ENCODE assay signal across 19 mouse cellular contexts in the genomic region with DNA sequence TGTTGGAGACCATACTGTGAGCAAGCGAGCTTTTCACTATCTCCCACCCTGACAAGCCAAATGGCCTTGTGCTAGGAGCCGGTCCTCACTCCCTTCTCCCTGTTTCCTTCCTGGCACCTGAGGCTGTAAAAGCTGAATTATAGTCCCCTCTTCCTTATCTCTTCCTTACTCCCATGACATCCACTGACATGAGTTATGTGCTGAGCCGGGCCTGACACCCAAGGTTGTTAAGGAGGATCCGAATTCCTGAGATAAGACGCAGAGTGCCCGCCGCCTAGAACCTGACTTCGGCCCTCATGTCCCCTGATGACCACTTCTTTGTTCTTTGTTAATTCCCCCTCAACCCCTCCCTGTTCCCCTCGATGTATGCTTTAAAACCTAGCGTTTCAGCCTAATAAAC.
A peak's percentile ranks its signal among the peaks of the same experiment; 100 is the strongest.
DNase-seq lines count a peak whose midpoint lies in the region; ATAC-seq lines count a peak whose summit lies in the region.
"Had no signal": no experiment of that assay in that cellular context is flagged by ENCODE, and none has a peak within 500 bp of the region (broad histone marks: within the 10 kb centered on the region; RNA-seq: fewer than 3 reads in every experiment).

No protein-coding gene starts in this region.

- H3K4me3 ChIP-seq in hindbrain, embryonic 14.5 days (replicated peaks; ENCODE audit: low read length) = no peak overlapping the region
- H3K4me3 ChIP-seq: embryonic facial prominence, embryonic 13.5 days; embryonic facial prominence, embryonic 15.5 days; erythroblast, embryonic 14.5 days; forebrain, embryonic 13.5 days; forebrain, embryonic 15.5 days had no signal

- intact Hi-C loops in gastrocnemius, postnatal 36 days (cut with DNase I) = no loop called here

- peak; percentile 71 for DNase-seq in adrenal gland, adult 2 months
- DNase-seq in adrenal gland, postnatal 4 days (ENCODE audit: low spot score in 2 of 2) = no peak
- DNase-seq in adrenal gland, postnatal 10 days = peak; percentile 26
- peak; percentile 25 for DNase-seq in adrenal gland, postnatal 25 days
- no peak for DNase-seq in gastrocnemius, postnatal 36 days
- no peak for DNase-seq in hindbrain, embryonic 14.5 days (ENCODE audit: low spot score)
- DNase-seq: cerebellum, adult 11-12 months; cerebellum, adult 2 months; cerebellum, adult 9-11 months; cerebellum, postnatal 14 days; cerebellum, postnatal 36 days; embryo, embryonic 11 days; forebrain, postnatal 0 days had no signal

- no peaks in the 10 kb centered on the region for H3K9me3 ChIP-seq in hindbrain, embryonic 14.5 days (ENCODE audit: control insufficient read depth, low read length)
- H3K9me3 ChIP-seq: embryonic facial prominence, embryonic 13.5 days; embryonic facial prominence, embryonic 15.5 days; forebrain, embryonic 13.5 days; forebrain, embryonic 15.5 days had no signal

- no peak overlapping the region for H3K9ac ChIP-seq in hindbrain, embryonic 14.5 days
- H3K9ac ChIP-seq: embryonic facial prominence, embryonic 13.5 days; embryonic facial prominence, embryonic 15.5 days; forebrain, embryonic 13.5 days; forebrain, embryonic 15.5 days; forebrain, postnatal 0 days had no signal

- H3K4me1 ChIP-seq in hindbrain, embryonic 14.5 days (replicated peaks; ENCODE audit: control insufficient read depth, insufficient read depth, low read length) = no peaks in the 10 kb centered on the region
- H3K4me1 ChIP-seq: embryonic facial prominence, embryonic 13.5 days; embryonic facial prominence, embryonic 15.5 days; forebrain, embryonic 13.5 days; forebrain, embryonic 15.5 days had no signal

- H3K27me3 ChIP-seq in hindbrain, embryonic 14.5 days (ENCODE audit: control insufficient read depth, insufficient read depth, low read length) = no peaks in the 10 kb centered on the region
- H3K27me3 ChIP-seq: embryonic facial prominence, embryonic 13.5 days; embryonic facial prominence, embryonic 15.5 days; forebrain, embryonic 13.5 days; forebrain, embryonic 15.5 days had no signal

- H3K4me2 ChIP-seq in hindbrain, embryonic 14.5 days (replicated peaks) = no peak overlapping the region
- H3K4me2 ChIP-seq: embryonic facial prominence, embryonic 13.5 days; embryonic facial prominence, embryonic 15.5 days; forebrain, embryonic 13.5 days; forebrain, embryonic 15.5 days had no signal

- ATAC-seq in erythroid progenitor cell, adult 5-6 weeks (replicated peaks; ENCODE audit: low FRiP score, poor library complexity, severe bottlenecking) = no peak
- ATAC-seq in hindbrain, embryonic 14.5 days (ENCODE audit: low FRiP score) = no peak
- ATAC-seq: forebrain, embryonic 13.5 days; forebrain, embryonic 15.5 days; forebrain, postnatal 0 days had no signal

- no peak overlapping the region for H3K27ac ChIP-seq in hindbrain, embryonic 14.5 days
- H3K27ac ChIP-seq: embryonic facial prominence, embryonic 13.5 days; embryonic facial prominence, embryonic 15.5 days; forebrain, embryonic 13.5 days; forebrain, embryonic 15.5 days had no signal

- WGBS in hindbrain, embryonic 14.5 days = 93% methylated on average over 10 of the region's 10 CpGs

- no peaks in the 10 kb centered on the region for H3K36me3 ChIP-seq in hindbrain, embryonic 14.5 days (replicated peaks; ENCODE audit: control insufficient read depth, insufficient read depth)
- H3K36me3 ChIP-seq: embryonic facial prominence, embryonic 13.5 days; embryonic facial prominence, embryonic 15.5 days; forebrain, embryonic 15.5 days had no signal

Comparison
In these comparisons a context has a peak if more than half of its experiments do, and no peak if none do; other contexts are left out.
1. DNase-seq: peak in adrenal gland, adult 2 months (single experiment), adrenal gland, postnatal 10 days (single experiment) and adrenal gland, postnatal 25 days (single experiment); none in adrenal gland, postnatal 4 days (0 of 2), gastrocnemius, postnatal 36 days (0 of 2) and hindbrain, embryonic 14.5 days (single experiment).